Mouse (Mus musculus) forebrain, embryonic 12.5 days (tissue): ENCODE results near the gene Nmrk2. TPM values are rescaled to one million over a fixed set of nuclear protein-coding genes. Genes with fewer than 3 reads are reported as not detected.

Experiments used
- polyA plus RNA-seq: library from polyadenylated mRNA; unstranded; fragments of >200 nt; fragmentation: Nextera tagmentation; extraction: Ambion mirVana; gene quantifications from 2 replicates; pipeline ENCODE4 v1.2.1, GENCODE M21; 2016

The Nmrk2 gene
- polyA plus RNA-seq, 1 experiment from 2014 or later: not detected

Other genes starting within 250 kb of the Nmrk2 start
- gene Gng7, start 187.1 kb downstream of the Nmrk2 start, polyA plus RNA-seq: 9.8 and 11.0 TPM in 2 replicates
- gene Diras1, start 176.4 kb downstream of the Nmrk2 start, polyA plus RNA-seq: 8.7 and 11.6 TPM in 2 replicates
- 29.2 and 32.8 TPM in 2 replicates for gene Slc39a3, start 164.6 kb downstream of the Nmrk2 start, polyA plus RNA-seq
- 262 and 280 TPM in 2 replicates for gene Sgta, start 141.9 kb downstream of the Nmrk2 start, polyA plus RNA-seq
- gene Thop1, start 132.0 kb downstream of the Nmrk2 start, polyA plus RNA-seq: 65.0 and 69.2 TPM in 2 replicates
- gene Creb3l3, start 103.2 kb downstream of the Nmrk2 start, polyA plus RNA-seq: 0.46 and 0.69 TPM in 2 replicates
- 208 and 210 TPM in 2 replicates for gene Map2k2, start 96.1 kb downstream of the Nmrk2 start, polyA plus RNA-seq
- 12.4 and 13.5 TPM in 2 replicates for gene Zbtb7a, start 66.8 kb downstream of the Nmrk2 start, polyA plus RNA-seq
- 51.6 and 52.9 TPM in 2 replicates for gene Pias4, start 34.1 kb downstream of the Nmrk2 start, polyA plus RNA-seq
- 518 and 540 TPM in 2 replicates for gene Eef2, start 25.4 kb downstream of the Nmrk2 start, polyA plus RNA-seq
- 62.8 and 67.4 TPM in 2 replicates for gene Dapk3, start 19.0 kb downstream of the Nmrk2 start, polyA plus RNA-seq
- not detected in 2 replicates for gene 4930442H23Rik, start 18.2 kb downstream of the Nmrk2 start, polyA plus RNA-seq
- gene Atcay, start 28.8 kb upstream of the Nmrk2 start, polyA plus RNA-seq: 31.8 and 33.9 TPM in 2 replicates
- gene Zfr2, start 31.1 kb upstream of the Nmrk2 start, polyA plus RNA-seq: 9.0 and 10.0 TPM in 2 replicates
- gene Matk, start 50.9 kb upstream of the Nmrk2 start, polyA plus RNA-seq: 4.1 and 5.7 TPM in 2 replicates
- 136 and 138 TPM in 2 replicates for gene Mrpl54, start 64.9 kb upstream of the Nmrk2 start, polyA plus RNA-seq
- 31.1 and 33.3 TPM in 2 replicates for gene Apba3, start 64.9 kb upstream of the Nmrk2 start, polyA plus RNA-seq
- gene Tjp3, start 89.5 kb upstream of the Nmrk2 start, polyA plus RNA-seq: 9.7 and 11.4 TPM in 2 replicates
- gene Pip5k1c, start 90.9 kb upstream of the Nmrk2 start, polyA plus RNA-seq: 84.1 and 98.7 TPM in 2 replicates
- gene Cactin, start 119.1 kb upstream of the Nmrk2 start, polyA plus RNA-seq: 60.8 and 61.8 TPM in 2 replicates
- gene Tbxa2r, start 126.7 kb upstream of the Nmrk2 start, polyA plus RNA-seq: 2.1 and 2.9 TPM in 2 replicates
- 0.08 TPM in 1 of 2 replicates, not detected in the other for gene Gipc3, start 141.2 kb upstream of the Nmrk2 start, polyA plus RNA-seq
- gene Hmg20b, start 148.4 kb upstream of the Nmrk2 start, polyA plus RNA-seq: 92.6 and 97.1 TPM in 2 replicates
- gene Mfsd12, start 155.4 kb upstream of the Nmrk2 start, polyA plus RNA-seq: 8.2 and 8.4 TPM in 2 replicates
- gene 4930404N11Rik, start 163.8 kb upstream of the Nmrk2 start, polyA plus RNA-seq: 0.36 and 1.2 TPM in 2 replicates
- gene Fzr1, start 176.5 kb upstream of the Nmrk2 start, polyA plus RNA-seq: 145 and 148 TPM in 2 replicates
- gene Dohh, start 182.4 kb upstream of the Nmrk2 start, polyA plus RNA-seq: 68.1 and 68.5 TPM in 2 replicates
- 4.2 and 4.6 TPM in 2 replicates for gene Gm48551, start 182.4 kb upstream of the Nmrk2 start, polyA plus RNA-seq
- 1.4 and 2.1 TPM in 2 replicates for gene Gm48552, start 187.0 kb upstream of the Nmrk2 start, polyA plus RNA-seq
- gene Smim24, start 191.0 kb upstream of the Nmrk2 start, polyA plus RNA-seq: 1.8 and 2.6 TPM in 2 replicates